Mouse (Mus musculus) urinary bladder, adult 2 months (tissue): ENCODE data around the gene Pex10. TPM values are rescaled to one million over a fixed set of nuclear protein-coding genes. Genes with fewer than 3 reads are reported as not detected.
"Not testable (repeated sequence)": the region's sequence is repeated elsewhere in the genome, so short reads cannot be mapped to it uniquely, and the experiment has no call there.

Source experiments
- DNase-seq: peaks from one replicate; pipeline ENCODE4 v3.0.0; 2022; ENCODE audit warnings: low spot score
- polyA plus RNA-seq: library from polyadenylated mRNA; depleted of rRNA; stranded (reverse); fragments of >200 nt; gene quantifications from 2 replicates; pipeline ENCODE4 v1.2.3, GENCODE M21; 2012

Pex10 gene
- polyA plus RNA-seq, 1 experiment, result 11.8 TPM

DNA sequence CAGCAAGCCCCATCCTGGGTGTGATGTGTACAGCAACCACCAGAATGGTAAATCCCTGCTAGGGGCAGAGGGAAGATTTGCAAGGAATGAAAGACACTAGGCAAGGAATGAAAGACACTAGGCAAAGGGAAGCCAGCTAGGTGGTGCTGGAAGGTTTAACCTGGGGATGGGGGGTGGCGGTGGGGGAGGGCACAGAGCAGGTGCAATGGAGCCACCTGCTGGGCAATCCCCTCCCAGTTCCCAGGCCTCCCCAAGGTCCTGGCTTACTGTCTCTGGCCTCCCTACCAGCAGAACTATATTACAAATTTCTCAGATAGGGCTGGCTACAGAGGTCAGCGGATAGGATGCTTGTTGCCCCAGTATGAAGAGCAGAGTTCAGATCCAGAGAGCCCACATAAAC, 2.3 kb upstream of the Pex10 start:
- DNase-seq, result no peak

DNA sequence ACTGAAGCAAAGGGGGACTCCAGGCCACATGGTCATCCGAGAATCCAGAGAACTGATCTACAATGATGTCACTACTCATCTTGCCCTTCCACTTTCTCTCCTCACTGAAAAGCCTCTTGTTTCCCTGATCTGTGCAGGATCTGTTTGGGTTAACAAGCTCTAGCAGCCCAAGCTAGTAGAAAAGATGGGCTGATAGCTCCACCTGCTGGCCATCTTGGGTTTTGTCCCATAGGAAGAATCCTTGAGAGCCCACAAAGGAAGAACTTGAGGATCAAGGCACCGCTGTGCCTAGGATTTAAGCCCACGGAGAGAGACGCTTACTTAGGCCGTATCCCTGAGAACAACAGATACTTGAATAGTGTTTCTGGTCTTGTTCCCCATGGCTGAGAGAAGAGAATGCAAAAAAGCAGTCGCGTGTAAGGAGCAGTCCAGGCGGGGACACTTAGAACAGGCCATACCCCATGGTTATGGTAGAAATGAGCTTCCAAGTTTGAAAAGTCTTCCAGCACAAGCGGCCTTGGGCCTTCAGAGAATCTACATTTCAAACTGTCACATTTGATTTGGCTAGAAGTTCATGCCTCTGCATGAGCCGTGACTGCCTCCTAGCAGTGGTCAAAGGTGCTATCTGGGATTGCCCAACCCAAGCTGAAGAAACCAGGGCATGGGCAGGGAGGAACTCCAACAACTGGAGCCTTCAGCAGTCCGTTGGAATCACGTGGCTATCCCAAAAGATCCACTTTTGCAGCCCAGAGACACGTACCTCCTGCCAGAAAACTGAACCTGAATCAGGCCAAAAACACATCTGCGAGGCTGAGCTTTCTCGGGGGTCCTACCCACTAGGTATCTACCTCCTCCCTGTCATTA, 614 bp upstream of the Pex10 start:
- DNase-seq, result no peak

DNA sequence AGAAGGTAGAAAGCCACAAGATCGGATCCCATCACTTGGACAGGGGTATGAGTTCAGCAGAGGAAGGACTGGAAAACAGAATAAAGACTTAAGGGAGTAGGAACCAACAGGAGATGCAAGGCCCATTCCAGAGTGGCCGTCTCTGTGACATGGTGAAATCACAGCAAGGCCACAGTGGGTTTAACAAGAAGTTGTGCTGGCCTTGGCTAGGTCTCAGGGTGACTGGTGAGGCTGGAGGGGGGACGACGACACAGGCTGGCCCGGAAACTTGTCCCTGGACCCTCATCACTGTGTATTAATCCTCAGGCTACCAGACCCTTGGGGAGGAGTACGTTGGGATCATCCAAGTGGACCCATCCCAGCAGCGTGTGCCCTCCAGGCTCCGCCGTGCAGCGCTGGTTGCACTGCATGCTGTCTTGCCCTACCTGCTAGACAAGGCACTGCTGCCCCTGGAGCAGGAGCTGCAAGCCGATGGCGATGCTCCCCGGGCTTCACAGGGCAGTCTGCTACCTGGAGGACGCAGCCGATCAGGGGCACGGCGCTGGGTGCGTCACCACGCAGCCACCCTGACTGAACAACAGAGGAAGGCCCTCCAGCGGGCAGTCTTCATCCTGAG, 1.6 kb downstream of the Pex10 start:
- DNase-seq, result no peak

DNA sequence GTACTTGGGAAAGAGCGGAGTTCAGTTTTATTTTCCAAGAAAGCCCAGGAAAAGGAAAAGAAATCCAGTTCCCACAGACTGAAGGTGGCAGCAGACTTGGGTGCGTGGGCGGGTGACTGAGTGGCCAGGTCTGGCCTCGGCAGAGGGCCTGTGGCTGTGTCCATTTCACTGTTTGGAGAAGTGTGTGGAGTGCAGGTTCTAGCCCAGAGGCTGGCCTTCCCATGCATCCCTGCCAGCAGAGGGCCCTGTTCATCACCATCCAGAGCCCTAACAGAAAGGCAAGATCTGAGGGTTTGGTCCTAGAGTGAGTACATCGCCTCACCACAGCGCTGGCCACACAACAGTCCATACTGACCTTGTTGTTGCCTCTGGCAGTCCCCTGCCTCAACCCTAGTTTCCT, 2.4 kb downstream of the Pex10 start:
- DNase-seq, result no peak

DNA sequence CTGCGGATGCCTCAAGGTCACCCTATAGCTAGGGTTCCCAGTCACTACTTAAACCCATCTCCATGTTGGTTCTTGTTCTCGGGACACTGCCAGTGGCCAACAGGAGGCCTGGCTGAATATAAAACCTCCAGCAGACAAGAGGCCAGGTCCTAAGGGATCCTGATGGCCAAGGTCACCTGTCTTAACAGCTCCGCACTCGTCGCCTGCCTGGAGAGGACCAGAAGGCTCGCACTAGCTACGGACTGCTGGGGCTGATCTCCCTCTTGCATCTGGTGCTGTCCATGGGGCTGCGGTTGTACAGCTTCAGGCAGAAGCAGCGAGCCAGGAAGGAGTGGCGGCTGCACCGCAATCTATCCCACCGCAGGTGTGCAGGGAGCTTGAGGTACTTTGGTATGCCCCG, 3.4 kb downstream of the Pex10 start:
- DNase-seq, result no peak

DNA sequence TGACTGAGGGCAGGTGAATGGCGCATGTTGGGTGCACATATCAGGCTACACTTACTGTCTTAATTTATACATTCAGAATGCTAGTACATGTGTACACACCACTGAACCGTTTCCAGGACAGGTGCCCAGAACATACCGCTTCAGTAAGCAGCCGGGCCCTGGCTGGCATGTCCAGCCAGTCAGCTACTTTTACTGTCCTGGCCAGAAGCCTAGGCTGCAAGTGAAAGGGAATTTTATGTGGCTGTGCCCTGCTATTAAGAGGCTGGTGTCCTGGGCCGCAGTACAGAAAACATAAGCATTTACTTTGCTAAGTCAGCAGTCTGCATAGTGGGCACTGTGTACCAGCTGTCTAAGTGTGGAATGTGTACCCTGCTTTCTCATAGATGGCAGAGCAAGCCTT, 4.1 kb downstream of the Pex10 start:
- no peak for DNase-seq

DNA sequence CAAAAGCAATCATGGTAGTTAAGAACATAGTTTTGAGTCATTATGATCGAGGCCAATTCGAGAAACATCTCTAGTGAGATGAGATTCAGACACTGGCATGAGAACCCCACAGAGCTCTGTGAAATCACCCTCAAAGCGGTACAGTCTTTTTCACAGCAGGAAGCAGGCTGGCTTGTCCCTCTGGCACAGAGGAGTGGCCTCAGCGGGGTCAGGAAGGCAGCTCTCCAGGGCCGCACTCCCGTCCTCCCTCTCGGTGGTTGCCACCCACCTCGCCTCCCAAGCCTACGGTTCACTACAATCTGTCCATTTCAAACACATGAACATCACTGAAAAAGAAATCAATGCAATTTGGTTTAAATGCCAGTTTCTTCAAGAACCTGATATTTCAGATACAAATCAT, 7.6 kb downstream of the Pex10 start:
- DNase-seq, result no peak

DNA sequence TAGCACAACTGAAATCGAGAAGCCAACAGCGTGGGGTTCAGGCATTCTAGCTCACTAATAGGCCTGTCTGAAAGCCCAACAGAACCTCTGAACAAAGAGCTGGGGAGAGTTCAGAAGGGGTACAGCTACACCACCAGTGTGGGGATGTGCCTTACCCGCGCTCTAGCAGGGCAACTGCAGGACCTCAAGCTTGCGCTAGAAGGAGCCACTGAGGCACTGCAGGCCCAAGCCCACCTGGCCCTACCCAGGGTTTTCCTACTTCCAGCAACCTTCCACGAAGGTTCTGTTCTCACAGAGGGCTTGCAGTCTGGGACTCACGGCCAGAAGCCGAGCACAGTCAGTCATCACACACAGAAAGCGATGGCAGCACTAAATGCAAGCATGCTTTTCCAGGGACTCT, 8.3 kb downstream of the Pex10 start:
- DNase-seq, result no peak

DNA sequence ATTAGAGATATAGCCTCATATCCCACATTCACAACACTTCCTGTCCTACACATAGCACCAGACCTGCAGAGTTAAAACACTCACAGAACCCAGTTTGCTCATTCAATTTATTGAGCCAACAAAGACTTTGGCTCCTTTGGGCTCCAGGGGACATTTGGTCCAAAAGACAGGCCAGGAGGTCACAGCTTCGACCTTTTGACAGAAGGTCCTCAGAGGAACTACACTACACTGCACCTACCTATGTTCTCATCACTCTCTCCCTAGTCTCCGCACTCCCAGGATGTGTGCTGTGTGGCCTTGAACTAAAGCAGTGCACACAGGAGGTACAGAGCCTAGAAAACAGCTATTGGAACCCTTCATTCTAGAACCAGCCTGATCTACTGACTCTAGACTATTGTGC, 9.0 kb downstream of the Pex10 start:
- no peak for DNase-seq

DNA sequence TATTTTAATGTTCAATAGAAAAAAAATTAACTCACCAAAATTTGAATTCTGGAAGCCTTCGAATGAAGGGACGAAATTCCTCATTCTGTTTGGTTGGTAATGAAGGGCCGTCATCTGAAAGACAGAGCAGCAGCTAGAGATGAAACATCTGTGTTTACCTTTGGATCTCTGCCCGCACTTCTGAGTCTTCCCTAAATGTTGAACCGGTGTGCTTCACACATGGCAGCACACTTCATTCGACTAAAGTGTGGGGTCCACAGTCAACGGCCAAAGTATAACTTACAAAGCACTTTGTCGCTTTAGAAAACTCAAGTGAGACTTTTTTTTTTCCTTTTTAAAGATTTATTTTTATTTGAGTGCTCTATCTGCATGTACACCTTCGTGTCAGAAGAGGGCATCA, 9.9 kb downstream of the Pex10 start:
- no peak for DNase-seq

DNA sequence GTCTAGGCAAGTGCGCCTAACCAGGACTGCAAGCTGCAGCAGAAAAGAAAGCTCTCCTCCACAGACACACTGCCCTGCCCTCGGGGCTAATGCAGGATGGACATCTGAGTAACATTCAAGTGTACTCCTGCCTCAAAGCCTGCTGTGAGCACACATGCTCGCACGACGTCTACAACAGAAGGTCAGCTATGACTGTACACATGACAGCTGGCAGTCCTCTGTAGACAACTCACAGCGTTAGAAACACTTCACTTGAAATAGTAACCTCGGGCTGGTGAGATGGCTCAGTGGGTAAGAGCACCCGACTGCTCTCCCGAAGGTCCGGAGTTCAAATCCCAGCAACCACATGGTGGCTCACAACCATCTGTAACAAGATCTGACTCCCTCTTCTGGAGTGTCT, 12.0 kb downstream of the Pex10 start:
- not testable (repeated sequence) for DNase-seq

DNA sequence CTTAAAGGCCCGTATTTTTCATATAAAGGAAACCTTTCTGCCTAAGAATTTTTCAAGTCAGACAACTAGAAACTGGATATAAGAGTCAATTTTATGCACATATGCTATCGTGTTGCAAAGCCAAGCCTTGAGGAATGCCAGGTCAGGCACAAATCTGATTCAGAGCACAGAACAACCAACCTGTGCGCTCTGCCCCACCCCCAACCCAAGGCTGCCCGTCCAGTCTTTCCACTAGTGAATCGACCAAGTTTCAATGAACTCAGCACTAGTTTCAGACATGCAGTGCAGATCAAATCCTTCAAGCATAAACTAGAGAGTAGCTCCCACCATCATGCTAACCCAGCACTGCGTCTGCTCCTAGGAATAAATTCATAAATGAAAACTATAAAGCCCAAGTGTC, 12.8 kb downstream of the Pex10 start:
- no peak for DNase-seq

DNA sequence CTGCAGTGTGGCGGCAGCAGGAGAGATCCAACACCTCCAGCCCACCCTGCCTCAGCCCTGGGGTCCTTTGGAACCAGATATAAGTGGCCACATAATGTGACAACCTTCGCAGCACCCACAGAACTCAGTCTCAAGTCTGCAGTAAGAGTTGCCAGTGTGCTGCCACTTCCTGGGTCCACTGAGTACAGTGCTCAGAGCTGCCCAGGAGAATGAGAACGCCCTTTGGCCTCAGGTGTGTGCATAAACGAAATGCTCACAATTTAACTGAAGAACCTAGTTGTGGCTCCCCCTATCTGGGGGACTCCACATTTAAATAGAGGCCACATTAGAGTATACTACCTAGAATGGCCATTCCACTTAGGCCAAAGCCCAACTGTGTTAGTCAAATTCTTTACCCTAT, 16.7 kb downstream of the Pex10 start:
- DNase-seq, result no peak

DNA sequence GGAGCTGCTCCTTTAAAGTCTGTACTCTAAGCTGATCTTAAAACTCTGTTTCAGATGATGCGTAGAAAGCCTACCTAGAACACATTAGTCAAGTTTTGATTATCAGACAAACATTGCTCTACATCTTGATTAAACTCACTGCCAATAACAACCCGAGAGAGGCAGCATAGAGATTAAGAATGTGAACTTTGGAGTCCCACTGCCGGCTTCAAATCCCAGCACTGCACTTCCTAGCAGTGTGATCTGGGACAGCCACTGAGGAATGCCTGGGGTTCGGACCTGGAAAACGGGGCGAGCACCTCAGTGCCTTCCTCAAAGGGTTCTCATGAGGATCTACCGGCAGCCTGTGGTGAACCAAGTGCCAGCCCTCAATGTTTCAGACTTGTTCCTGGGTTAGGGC, 17.5 kb downstream of the Pex10 start:
- no peak for DNase-seq

DNA sequence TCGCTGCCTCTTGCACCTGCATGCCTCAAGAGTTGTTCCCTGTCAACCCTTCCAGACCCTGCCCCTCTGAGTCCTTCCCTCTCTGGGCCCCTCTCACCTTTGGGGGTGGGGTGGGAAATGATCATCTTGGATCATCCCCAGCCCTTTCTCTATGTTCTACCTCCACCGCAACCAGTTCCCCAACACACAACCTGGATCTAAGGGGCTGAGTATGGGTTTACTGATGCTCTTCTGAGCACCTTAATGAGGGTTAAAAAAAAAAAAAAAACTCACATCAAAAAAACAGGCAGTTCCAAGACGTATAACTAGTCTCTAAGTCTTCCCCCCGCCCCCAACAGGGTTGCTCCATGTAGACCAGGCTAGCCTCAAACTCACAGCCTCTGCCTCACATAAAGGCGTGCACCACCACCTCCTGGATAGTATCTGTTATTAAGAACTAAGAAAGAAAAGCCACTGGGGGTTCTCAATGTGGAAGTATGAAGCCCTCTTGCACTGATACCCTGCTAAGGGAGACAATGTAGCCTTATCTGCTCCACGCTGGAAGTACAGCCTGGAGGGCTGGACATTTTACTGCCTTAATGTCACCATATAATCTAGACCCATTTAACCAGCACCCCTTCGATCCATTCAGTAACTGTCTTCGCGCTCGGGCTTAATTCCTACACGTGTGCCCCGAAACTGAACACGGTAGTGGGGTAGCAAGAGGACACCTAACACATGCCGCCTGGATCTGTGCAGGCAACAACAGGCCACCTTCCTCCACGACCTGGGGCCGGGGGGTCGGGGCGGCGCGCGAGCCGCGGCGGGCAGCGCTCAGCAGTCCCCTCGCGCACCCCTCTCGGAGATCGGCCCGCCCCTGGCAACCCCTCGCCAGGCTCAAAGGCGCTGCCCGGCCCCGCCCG, 18.6 kb downstream of the Pex10 start:
- DNase-seq, result no peak

DNA sequence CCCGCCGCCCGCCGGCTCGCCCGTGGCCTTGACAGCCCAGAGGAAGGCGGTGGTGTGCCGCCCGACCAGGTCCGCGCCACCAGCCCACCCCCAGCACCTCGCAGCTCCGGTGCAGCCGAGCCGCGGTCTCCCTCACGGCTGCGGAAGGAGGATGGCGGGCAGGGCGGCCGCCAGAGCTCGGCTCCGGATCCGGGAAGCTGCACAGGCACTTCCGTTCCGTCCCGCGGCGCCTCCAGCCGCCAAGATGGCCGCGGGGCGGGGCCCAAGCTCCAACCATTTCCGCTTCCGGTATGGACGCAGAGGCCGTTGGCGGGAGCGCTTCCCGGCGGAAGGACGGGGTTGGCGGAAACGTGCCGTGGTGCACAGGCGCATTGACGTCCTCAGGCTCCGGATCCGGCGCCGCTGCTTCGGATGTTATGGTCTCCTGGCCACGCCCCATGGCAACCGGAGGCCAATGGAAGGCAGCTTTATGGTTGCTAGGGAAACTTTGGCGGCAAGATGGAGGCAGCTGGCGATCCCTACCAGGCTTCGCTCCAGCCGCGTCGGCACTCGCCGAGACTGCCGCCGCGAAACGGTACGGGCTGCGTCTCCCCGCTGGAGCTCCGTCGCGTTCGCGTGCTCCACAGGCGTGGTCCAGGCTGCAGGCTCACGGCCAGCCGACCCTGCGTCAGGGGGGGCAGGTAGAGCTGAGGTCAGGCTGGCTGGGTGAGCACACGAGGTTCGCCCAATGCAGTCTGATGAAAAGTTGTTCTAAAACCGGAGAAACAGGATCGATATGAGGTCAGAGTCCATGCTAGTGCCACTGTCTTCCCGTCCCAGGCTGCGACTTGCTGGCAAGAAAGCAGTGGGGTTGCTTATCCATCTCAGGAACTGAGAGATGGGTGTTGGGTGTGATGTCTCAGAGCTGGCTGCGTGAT, 19.6 kb downstream of the Pex10 start, which contains the start of the genes Rer1 and Morn1:
Rer1 (minus strand) TSS at position 275 of the 917 bp plus-strand sequence.
Morn1 (plus strand) TSS at position 470 of the 917 bp plus-strand sequence.
- peak; percentile 97 for DNase-seq

DNA sequence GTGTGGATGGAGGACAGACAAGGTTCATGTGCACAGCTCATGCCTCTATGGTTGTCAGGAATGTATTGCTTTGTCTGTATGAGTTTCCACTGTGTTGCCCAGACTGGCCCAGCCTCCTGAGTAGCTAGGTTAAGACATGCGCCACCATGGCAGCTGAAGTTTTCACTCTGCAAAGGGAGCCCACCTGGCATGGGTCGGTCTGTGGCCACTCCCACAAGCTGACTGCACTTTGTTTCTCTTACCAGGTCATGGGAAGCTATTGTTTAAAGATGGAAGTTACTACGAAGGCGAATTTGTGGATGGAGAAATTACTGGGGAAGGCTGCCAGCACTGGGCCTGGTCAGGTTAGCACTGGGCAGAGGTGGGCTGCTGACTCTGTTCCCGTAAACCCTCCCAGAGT, 22.4 kb downstream of the Pex10 start:
- DNase-seq, result no peak

DNA sequence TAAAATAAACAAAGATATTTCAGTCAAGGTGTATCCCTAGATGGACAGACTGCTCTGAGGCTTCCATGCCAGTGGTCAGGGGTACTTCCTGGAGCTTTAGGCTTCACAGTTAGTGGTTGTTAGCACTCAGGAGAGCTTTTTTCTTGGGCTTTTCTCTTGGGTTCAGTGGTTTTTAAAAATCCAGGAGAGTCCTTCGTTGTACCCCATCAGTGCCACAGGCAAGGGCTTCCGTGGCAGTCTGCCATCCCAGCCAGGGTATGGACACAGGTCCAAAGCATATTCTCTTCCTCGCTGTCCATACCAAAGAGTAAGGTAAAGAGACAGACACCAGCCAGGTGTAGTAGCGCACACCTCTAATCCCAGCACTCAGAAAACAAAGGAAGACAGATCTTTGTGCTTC, 23.3 kb downstream of the Pex10 start:
- no peak for DNase-seq

DNA sequence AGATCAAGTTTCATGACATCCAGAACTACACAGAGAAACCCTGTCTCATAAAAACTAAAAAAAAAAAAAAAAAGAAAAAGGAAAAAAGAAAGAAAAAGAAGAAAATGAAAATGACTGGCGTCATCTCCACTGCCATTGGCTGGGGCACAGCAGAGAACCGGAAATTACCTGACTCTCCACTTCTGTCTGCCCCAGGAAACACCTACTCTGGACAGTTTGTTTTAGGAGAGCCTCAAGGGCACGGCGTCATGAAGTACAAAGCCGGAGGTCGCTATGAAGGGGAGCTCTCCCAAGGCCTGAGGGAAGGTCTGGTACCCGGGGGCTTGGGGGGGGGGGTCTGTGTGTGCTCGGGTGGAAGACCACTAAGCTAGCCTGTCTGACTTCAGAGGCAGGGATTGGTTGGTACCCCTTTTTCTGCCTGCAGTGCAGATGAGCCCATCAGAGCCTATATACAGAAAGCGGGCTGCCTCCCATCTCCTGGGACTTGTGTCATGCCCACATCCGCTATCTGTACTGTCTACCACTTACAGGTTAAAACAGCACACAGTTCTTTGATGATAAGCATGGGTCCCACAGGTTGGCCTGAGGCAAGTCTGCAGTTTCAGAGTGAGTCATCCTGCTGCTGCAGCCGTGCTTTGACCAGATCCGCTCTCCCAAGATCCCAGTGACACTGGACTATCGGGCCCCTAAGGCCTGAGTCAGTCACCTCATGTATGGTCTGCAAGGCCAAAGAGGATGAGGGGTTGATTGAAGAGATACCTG, 24.1 kb downstream of the Pex10 start:
- no peak for DNase-seq

DNA sequence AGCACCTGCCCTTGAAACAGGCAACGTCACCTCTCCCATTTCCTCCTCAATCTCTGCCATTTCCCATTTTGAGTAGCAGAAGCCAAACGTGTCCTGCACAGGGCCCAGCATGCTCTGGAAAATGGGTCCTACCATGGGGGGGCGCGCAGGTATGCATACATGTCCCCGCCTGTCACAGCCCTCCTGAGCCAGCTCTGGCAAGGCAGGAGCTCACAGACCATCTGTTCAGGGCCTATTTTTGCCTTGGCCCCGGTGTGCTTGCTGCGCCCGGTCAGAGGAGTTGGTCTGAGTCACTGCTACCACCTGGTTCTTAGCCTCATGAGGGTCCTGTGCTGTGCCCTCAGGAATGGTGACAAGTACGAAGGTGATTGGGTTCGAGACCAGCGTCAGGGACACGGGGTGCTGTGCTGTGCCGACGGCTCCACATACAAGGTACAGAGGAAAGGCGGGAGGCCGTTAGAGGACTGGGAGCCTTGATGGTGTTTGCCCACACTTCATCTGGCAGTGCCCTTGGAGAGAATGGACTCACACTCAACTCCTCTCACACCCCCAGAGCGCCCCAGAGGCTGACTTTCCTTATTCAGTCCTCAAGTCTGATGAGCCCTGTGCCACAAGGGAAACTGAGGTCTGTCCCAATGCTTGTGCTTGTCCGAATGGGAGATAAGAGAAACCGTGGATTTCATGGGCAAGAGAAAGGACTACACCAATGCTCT, 26.1 kb downstream of the Pex10 start:
- DNase-seq, result no peak
